Mouse (Mus musculus) heart, embryonic 13.5 days (tissue): ENCODE measurements around the gene Tet1. TPM values are rescaled to one million over a fixed set of nuclear protein-coding genes. Genes with fewer than 3 reads are reported as not detected.

ENCODE experiments used
- ATAC-seq: fragments of 200-750 bp; cut with Nextera tagmentation; 2 replicates; pipeline ENCODE4 v1.8.0; 2017; ENCODE audit warnings: moderate TSS enrichment; ENCODE audit not compliant: insufficient number of reproducible peaks, low FRiP score, low TSS enrichment; ENCODE audit errors: extremely low read depth
- H3K27ac ChIP-seq: fragments of 300-500 bp; sonication (generic); replicated peaks from 2 replicates; pipeline ENCODE4 v1.5.1; 2015; ENCODE audit warnings: moderate library complexity, mild to moderate bottlenecking, inconsistent platforms
- H3K27me3 ChIP-seq: fragments of 300-500 bp; sonication (generic); replicated peaks from 2 replicates; pipeline ENCODE4 v1.6.1; 2015; ENCODE audit warnings: mild to moderate bottlenecking, inconsistent platforms
- H3K36me3 ChIP-seq: fragments of 300-500 bp; sonication (generic); 2 replicates; pipeline ENCODE4 v1.6.1; 2015; ENCODE audit warnings: mild to moderate bottlenecking, inconsistent platforms
- H3K4me1 ChIP-seq: fragments of 300-500 bp; sonication (generic); 2 replicates; pipeline ENCODE4 v1.6.1; 2015; ENCODE audit warnings: inconsistent platforms
- H3K4me2 ChIP-seq: fragments of 300-500 bp; sonication (generic); 2 replicates; pipeline ENCODE4 v1.6.1; 2015; ENCODE audit warnings: inconsistent platforms, mild to moderate bottlenecking, moderate library complexity
- H3K4me3 ChIP-seq: fragments of 300-500 bp; sonication (generic); 2 replicates; pipeline ENCODE4 v1.5.1; 2015; ENCODE audit warnings: moderate library complexity, mild to moderate bottlenecking, inconsistent platforms
- H3K9ac ChIP-seq: fragments of 300-500 bp; sonication (generic); 2 replicates; pipeline ENCODE4 v1.6.1; 2015; ENCODE audit warnings: inconsistent platforms, mild to moderate bottlenecking, moderate library complexity
- H3K9me3 ChIP-seq: fragments of 300-500 bp; sonication (generic); 2 replicates; pipeline ENCODE4 v1.6.1; 2016; ENCODE audit warnings: inconsistent platforms
- WGBS: fragments of 180-500 bp; shearing (Covaris S2); methylation state at CpG from one replicate; pipeline ENCODE4 v1.1.7; 2015; ENCODE audit warnings: mixed read lengths; 5-methylcytosine and 5-hydroxymethylcytosine counted together
- polyA plus RNA-seq: library from polyadenylated mRNA; unstranded; fragments of >200 nt; fragmentation: Nextera tagmentation; extraction: Ambion mirVana; gene quantifications from 2 replicates; pipeline ENCODE4 v1.2.1, GENCODE M21; 2015

Tet1 gene
- polyA plus RNA-seq, 1 experiment from 2014 or later, result 24.0 TPM

DNA sequence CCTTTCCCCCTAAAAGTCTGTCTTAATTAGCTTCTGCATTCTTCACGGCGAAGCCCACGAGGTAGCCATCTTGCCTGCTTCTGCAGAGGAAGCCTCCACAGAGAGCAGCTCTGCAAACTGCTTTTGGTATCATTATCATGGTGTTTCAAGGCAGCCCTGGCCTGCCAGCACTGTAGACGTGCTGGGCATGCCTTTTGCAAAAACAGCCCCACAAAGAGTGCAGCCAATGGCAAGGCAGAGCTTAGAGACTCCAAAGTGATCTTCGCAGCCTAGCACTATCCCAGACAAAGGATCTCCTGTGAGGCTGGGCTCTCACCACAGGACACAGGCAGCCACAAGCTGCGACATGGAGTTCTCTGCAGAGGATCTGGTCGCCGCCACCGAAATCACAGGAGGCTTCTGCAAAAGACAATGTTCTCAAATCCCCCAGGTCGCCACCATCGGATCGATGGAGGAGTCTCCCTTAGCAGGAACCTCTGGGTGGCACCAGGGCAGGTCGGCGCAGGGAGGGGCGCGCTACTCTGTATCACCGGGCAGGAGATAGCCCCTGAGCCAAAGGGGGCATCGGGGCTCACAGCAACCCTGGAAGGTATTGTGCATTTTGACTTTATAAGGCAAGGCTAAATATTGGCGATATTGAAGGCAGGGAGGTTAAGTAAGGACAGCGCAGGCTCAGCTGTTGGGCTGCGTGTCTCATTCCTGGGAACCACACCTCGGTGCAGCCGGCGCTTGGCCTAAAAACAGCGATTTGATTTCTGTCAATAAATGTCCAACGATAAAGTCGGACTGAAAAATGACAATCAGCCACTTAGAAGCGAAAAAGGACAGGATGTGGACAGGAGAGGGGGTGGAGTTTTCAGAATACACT lies 43.4 kb downstream of the Tet1 start:
- WGBS, result 1% methylated on average over 28 of the region's 28 CpGs
- Histone ChIP-seq H3K27me3 (no peaks in the 10 kb centered on the region), H3K4me3 (peak overlapping the region; percentile 61), H3K9ac (peak overlapping the region; percentile 89), H3K9me3 (peaks cover 6% of the 10 kb centered on the region; the same call in 1 of the 2 replicates), H3K36me3 (peaks cover 20% of the 10 kb centered on the region), H3K4me2 (peak overlapping the region; percentile 84), H3K27ac (peak overlapping the region; percentile 87), H3K4me1 (peaks cover 33% of the 10 kb centered on the region)
- ATAC-seq, result peak; percentile 81

DNA sequence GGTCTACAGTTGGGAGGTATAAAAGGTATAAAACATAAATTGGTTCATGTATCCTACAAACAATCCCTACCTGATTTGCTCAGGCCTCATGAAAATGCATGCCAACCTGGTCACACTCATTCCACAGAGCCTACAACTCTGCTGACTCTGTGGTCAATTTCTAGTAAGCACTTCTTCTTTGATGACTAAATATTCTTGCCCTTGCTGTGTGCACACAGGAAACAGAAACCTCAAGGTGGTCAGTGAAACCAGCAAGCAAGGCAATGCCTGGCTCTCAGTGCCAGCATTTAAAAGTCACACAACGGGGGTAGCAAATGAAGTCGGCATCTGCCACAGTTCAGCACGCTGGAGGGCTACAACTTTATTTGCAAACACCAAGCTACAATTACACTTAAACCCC lies 45.2 kb downstream of the Tet1 start:
- Histone ChIP-seq H3K9me3 (peaks cover 6% of the 10 kb centered on the region; the same call in 1 of the 2 replicates), H3K4me1 (peaks cover 33% of the 10 kb centered on the region), H3K4me3 (peak overlapping the region; percentile 61), H3K4me2 (peak overlapping the region; percentile 84), H3K9ac (peak overlapping the region; percentile 76), H3K27me3 (no peaks in the 10 kb centered on the region), H3K27ac (peak overlapping the region; percentile 87), H3K36me3 (peaks cover 25% of the 10 kb centered on the region)
- no peak for ATAC-seq
- 62% methylated on average over 3 of the region's 3 CpGs for WGBS

DNA sequence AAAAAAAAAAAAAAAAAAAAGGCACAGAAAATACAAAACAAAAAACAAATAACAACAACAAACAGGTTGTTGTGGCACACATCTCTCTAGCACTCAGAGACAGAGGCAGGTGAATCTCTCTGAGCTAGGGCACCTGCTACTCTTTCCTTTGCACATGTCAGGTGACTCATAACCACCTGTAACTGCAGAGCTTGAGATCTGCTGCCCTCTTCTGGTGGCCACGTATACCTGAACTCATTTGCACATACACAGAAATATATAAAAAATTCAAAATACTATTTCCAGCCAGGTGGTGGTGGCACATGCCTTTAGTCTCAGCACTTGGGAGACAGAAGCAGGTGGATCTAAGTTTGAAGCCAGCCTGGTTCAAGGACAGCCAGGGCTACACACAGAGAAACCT lies 46.4 kb downstream of the Tet1 start:
- Histone ChIP-seq H3K9ac (no peak overlapping the region), H3K4me1 (peaks cover 40% of the 10 kb centered on the region), H3K27ac (no peak overlapping the region), H3K36me3 (peaks cover 25% of the 10 kb centered on the region), H3K4me2 (no peak overlapping the region), H3K4me3 (no peak overlapping the region), H3K9me3 (peaks cover 6% of the 10 kb centered on the region; the same call in 1 of the 2 replicates), H3K27me3 (no peaks in the 10 kb centered on the region)
- 88% methylated on average over 1 of the region's 1 CpGs for WGBS
- ATAC-seq, result no peak

DNA sequence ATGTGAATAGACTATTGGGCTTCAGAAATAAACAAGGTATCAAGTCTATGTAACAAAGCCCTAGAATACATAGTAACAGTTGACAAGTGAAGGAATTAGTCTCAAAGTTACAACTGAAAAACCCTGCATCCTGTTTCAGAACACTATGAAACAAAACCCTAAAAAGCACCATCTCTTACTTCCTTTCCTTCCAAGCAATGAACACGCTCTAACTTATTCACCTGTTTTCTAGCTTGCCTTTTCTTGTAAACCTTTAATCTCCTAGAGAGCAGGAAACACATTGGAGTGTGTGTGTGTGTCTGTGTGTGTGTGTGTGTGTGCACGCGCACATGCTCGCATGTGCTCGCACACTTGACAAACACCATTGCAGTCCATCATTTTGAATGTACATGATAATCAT lies 49.8 kb downstream of the Tet1 start:
- Histone ChIP-seq H3K4me2 (no peak overlapping the region), H3K4me3 (no peak overlapping the region), H3K27ac (no peak overlapping the region), H3K27me3 (no peaks in the 10 kb centered on the region), H3K9ac (no peak overlapping the region), H3K4me1 (peaks cover 49% of the 10 kb centered on the region), H3K36me3 (peaks cover 25% of the 10 kb centered on the region), H3K9me3 (peaks cover 6% of the 10 kb centered on the region; the same call in 1 of the 2 replicates)
- ATAC-seq, result no peak
- WGBS, result 91% methylated on average over 5 of the region's 5 CpGs

DNA sequence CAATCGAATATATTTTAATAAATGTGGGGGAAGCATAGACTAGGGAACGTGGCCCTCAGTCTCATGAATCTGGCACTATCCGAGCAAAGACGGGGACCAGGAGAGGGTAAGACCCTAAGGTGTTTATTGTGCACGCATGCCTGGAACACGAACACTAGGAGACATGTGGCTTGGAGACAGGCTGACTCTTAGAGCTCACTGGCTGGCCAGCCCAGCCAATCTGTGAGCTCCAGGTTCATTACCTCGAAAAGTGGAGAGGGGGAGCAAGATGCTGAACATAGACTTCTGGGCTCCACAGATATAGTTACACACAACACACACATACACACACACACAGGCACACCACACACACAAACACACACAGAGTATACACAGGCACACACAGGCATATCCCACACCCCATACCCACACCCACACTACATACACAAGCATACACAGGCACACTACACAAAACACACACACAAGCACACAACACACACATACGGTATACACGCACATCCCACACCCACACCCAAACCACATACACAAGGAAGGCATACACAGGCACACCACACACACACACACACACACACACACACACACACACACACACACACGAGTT lies 52.0 kb downstream of the Tet1 start:
- H3K4me3 ChIP-seq, result no peak overlapping the region
- peaks cover 38% of the 10 kb centered on the region for H3K4me1 ChIP-seq
- H3K4me2 ChIP-seq, result no peak overlapping the region
- no peak for ATAC-seq
- H3K36me3 ChIP-seq, result peaks cover 16% of the 10 kb centered on the region
- peak overlapping the region; percentile 93 for H3K27ac ChIP-seq
- H3K9me3 ChIP-seq, result no peaks in the 10 kb centered on the region
- no peak overlapping the region for H3K9ac ChIP-seq
- no peaks in the 10 kb centered on the region for H3K27me3 ChIP-seq
- WGBS, result 62% methylated on average over 10 of the region's 10 CpGs

- peak overlapping the region; percentile 93 for H3K27ac ChIP-seq
- no peak overlapping the region for H3K4me3 ChIP-seq
- WGBS, result 10% methylated on average over 2 of the region's 2 CpGs
- H3K9me3 ChIP-seq, result no peaks in the 10 kb centered on the region
- H3K4me1 ChIP-seq, result peaks cover 38% of the 10 kb centered on the region
- peak overlapping the region; percentile 44 for H3K4me2 ChIP-seq
- H3K27me3 ChIP-seq, result no peaks in the 10 kb centered on the region
- peaks cover 3% of the 10 kb centered on the region for H3K36me3 ChIP-seq
- 0 out of 2 replicates have a peak overlapping the region, but pooled peaks have one; percentile 20 for H3K9ac ChIP-seq
- peak; percentile 72; the same call in 1 of the 2 replicates for ATAC-seq
These were observed 53.8 kb downstream of the Tet1 start for GRCm38 (mm10) chr10:62854992-62855391.

DNA sequence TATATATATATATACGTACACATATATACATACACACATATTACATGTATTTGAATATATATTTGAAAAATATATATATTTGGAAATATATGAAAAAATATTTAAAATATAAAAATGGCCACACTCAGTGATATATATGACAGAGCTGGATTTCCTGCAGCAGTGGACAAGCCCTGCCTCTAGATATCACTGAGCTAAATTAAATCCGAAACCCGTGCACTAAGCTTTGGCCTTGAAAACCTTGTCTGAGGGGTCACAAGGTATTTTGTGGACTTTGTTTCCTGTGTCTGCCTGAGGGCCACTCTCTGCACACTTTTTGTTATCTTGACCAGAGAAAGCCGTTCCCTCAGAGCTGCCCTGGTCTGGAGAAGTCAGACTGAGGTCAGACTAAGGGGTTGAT lies 54.2 kb downstream of the Tet1 start:
- H3K4me1 ChIP-seq, result peaks cover 38% of the 10 kb centered on the region
- H3K4me2 ChIP-seq, result peak overlapping the region; percentile 44
- no peaks in the 10 kb centered on the region for H3K27me3 ChIP-seq
- H3K36me3 ChIP-seq, result 0 out of 2 replicates have a peak, but pooled peaks cover 2% of the 10 kb centered on the region
- H3K27ac ChIP-seq, result peak overlapping the region; percentile 93
- no peak overlapping the region for H3K4me3 ChIP-seq
- H3K9ac ChIP-seq, result 0 out of 2 replicates have a peak overlapping the region, but pooled peaks have one; percentile 20
- ATAC-seq, result no peak
- 40% methylated on average over 4 of the region's 4 CpGs for WGBS
- H3K9me3 ChIP-seq, result no peaks in the 10 kb centered on the region

- peaks cover 35% of the 10 kb centered on the region for H3K4me1 ChIP-seq
- H3K9me3 ChIP-seq, result no peaks in the 10 kb centered on the region
- no peak overlapping the region for H3K9ac ChIP-seq
- no peak for ATAC-seq
- no peak overlapping the region for H3K27ac ChIP-seq
- no peaks in the 10 kb centered on the region for H3K27me3 ChIP-seq
- no peak overlapping the region for H3K4me2 ChIP-seq
- H3K4me3 ChIP-seq, result no peak overlapping the region
- WGBS, result 70% methylated on average over 7 of the region's 7 CpGs
- 0 out of 2 replicates have a peak, but pooled peaks cover 2% of the 10 kb centered on the region for H3K36me3 ChIP-seq
These were observed 57.2 kb downstream of the Tet1 start for GRCm38 (mm10) chr10:62851578-62851977.

DNA sequence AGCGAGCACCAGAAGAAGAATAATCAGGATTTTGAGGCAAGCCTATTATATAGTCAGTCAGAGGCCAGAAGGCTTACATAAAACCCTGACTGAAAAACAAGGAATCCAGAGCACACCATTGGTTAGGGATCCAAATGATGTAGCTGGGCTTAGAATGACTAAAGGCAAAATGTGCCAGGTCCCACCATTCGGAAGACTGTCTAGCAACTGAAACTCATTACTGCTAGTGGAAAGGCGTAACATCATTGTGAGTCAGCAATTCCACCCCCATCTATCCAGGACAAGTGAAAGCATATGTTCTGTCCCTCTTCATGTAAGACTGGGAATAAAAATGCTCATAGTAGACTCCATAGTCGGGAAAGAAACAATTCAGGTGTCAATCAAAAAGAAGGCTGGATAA lies 57.8 kb downstream of the Tet1 start:
- Histone ChIP-seq H3K4me3 (no peak overlapping the region), H3K4me2 (no peak overlapping the region), H3K9me3 (no peaks in the 10 kb centered on the region), H3K36me3 (0 out of 2 replicates have a peak, but pooled peaks cover 2% of the 10 kb centered on the region), H3K4me1 (peaks cover 30% of the 10 kb centered on the region), H3K27me3 (no peaks in the 10 kb centered on the region), H3K9ac (no peak overlapping the region), H3K27ac (no peak overlapping the region)
- no peak for ATAC-seq
- 65% methylated on average over 4 of the region's 4 CpGs for WGBS

DNA sequence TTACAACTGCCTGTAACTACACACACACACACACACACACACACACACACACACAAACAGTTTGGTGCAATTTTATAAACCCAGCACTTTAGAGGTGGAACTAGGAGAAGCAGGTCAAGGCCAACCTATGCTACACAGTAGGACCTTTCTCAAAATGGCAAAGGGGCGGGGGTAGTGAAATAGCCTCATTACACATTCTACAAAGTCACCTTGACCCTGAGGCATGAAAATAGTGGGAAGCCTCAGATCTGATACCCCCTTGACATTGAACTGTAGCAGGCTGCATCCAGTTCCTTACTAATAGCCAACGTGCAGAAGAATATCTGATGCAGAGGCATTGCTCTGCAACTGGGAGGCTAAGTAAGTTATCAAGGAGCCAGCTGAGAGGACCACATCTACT lies 60.0 kb downstream of the Tet1 start:
- H3K4me1 ChIP-seq, result peaks cover 22% of the 10 kb centered on the region
- 78% methylated on average over 2 of the region's 2 CpGs for WGBS
- no peak overlapping the region for H3K27ac ChIP-seq
- ATAC-seq, result no peak
- no peak overlapping the region for H3K4me2 ChIP-seq
- no peak overlapping the region for H3K9ac ChIP-seq
- no peak overlapping the region for H3K4me3 ChIP-seq
- 0 out of 2 replicates have a peak, but pooled peaks cover 2% of the 10 kb centered on the region for H3K36me3 ChIP-seq
- no peaks in the 10 kb centered on the region for H3K9me3 ChIP-seq
- H3K27me3 ChIP-seq, result no peaks in the 10 kb centered on the region

- Histone ChIP-seq H3K27ac (0 out of 2 replicates have a peak overlapping the region, but pooled peaks have one; percentile 3), H3K4me2 (no peak overlapping the region), H3K4me1 (peaks cover 34% of the 10 kb centered on the region), H3K9me3 (no peaks in the 10 kb centered on the region), H3K36me3 (no peaks in the 10 kb centered on the region), H3K27me3 (no peaks in the 10 kb centered on the region), H3K9ac (0 out of 2 replicates have a peak overlapping the region, but pooled peaks have one; percentile 28), H3K4me3 (no peak overlapping the region)
- ATAC-seq, result no peak
- WGBS, result 70% methylated on average over 12 of the region's 12 CpGs
These were observed 61.6 kb downstream of the Tet1 start for GRCm38 (mm10) chr10:62847069-62847626.
